Mouse (Mus musculus): ENCODE results near the gene Disp2. TPM values are rescaled to one million over a fixed set of nuclear protein-coding genes. Genes with fewer than 3 reads are reported as not detected.

The Disp2 gene
- polyA plus RNA-seq, 1 experiment from 2014 or later, result 71.6 TPM

- ATAC-seq (ENCODE audit: low FRiP score, low read depth), result no peak
- Histone ChIP-seq H3K27ac (replicated peaks) (no peak overlapping the region), H3K9ac (no peak overlapping the region), H3K4me2 (no peak overlapping the region), H3K4me3 (no peak overlapping the region), H3K4me1 (replicated peaks) (no peaks in the 10 kb centered on the region), H3K27me3 (no peaks in the 10 kb centered on the region), H3K9me3 (no peaks in the 10 kb centered on the region), H3K36me3 (no peaks in the 10 kb centered on the region)
- 93% methylated on average over 5 of the region's 5 CpGs for WGBS
These were observed 49.6 kb downstream of the Disp2 start for GRCm38 (mm10) chr2:118829096-118829495.

GRCm38 (mm10) chr2:118834061-118834460 lies 54.5 kb downstream of the Disp2 start:
- no peak overlapping the region for H3K9ac ChIP-seq
- ATAC-seq (ENCODE audit: low FRiP score, low read depth), result no peak
- no peaks in the 10 kb centered on the region for H3K4me1 ChIP-seq (replicated peaks)
- H3K4me2 ChIP-seq, result no peak overlapping the region
- H3K27ac ChIP-seq (replicated peaks), result no peak overlapping the region
- no peaks in the 10 kb centered on the region for H3K36me3 ChIP-seq
- H3K4me3 ChIP-seq, result no peak overlapping the region
- no peaks in the 10 kb centered on the region for H3K9me3 ChIP-seq
- H3K27me3 ChIP-seq, result no peaks in the 10 kb centered on the region
- 95% methylated on average over 6 of the region's 6 CpGs for WGBS

GRCm38 (mm10) chr2:118835115-118835514 lies 55.6 kb downstream of the Disp2 start:
- no peaks in the 10 kb centered on the region for H3K27me3 ChIP-seq
- no peaks in the 10 kb centered on the region for H3K36me3 ChIP-seq
- no peaks in the 10 kb centered on the region for H3K9me3 ChIP-seq
- ATAC-seq (ENCODE audit: low FRiP score, low read depth), result no peak
- no peak overlapping the region for H3K9ac ChIP-seq
- no peaks in the 10 kb centered on the region for H3K4me1 ChIP-seq (replicated peaks)
- 82% methylated on average over 6 of the region's 6 CpGs for WGBS
- no peak overlapping the region for H3K4me3 ChIP-seq
- H3K27ac ChIP-seq (replicated peaks), result no peak overlapping the region
- H3K4me2 ChIP-seq, result no peak overlapping the region

GRCm38 (mm10) chr2:118838330-118838729 lies 58.8 kb downstream of the Disp2 start:
- 63% methylated on average over 5 of the region's 5 CpGs for WGBS
- H3K9me3 ChIP-seq, result no peaks in the 10 kb centered on the region
- H3K4me3 ChIP-seq, result no peak overlapping the region
- no peak overlapping the region for H3K9ac ChIP-seq
- no peak overlapping the region for H3K4me2 ChIP-seq
- no peaks in the 10 kb centered on the region for H3K27me3 ChIP-seq
- H3K36me3 ChIP-seq, result no peaks in the 10 kb centered on the region
- ATAC-seq (ENCODE audit: low FRiP score, low read depth), result no peak
- no peak overlapping the region for H3K27ac ChIP-seq (replicated peaks)
- H3K4me1 ChIP-seq (replicated peaks), result no peaks in the 10 kb centered on the region

- no peak overlapping the region for H3K27ac ChIP-seq (replicated peaks)
- WGBS, result 77% methylated on average over 5 of the region's 5 CpGs
- no peak for ATAC-seq (ENCODE audit: low FRiP score, low read depth)
These were observed 61.7 kb downstream of the Disp2 start for GRCm38 (mm10) chr2:118841186-118841585.

GRCm38 (mm10) chr2:118841774-118842173 lies 62.3 kb downstream of the Disp2 start:
- Histone ChIP-seq H3K36me3 (no peaks in the 10 kb centered on the region), H3K27me3 (no peaks in the 10 kb centered on the region), H3K4me1 (replicated peaks) (no peaks in the 10 kb centered on the region), H3K4me2 (no peak overlapping the region), H3K27ac (replicated peaks) (no peak overlapping the region), H3K9ac (no peak overlapping the region), H3K9me3 (no peaks in the 10 kb centered on the region), H3K4me3 (no peak overlapping the region)
- ATAC-seq (ENCODE audit: low FRiP score, low read depth), result no peak
- 89% methylated on average over 4 of the region's 4 CpGs for WGBS

More at GRCm38 (mm10) chr2:118841186-118841585, 61.7 kb downstream of the Disp2 start:
- Histone ChIP-seq H3K4me1 (replicated peaks) (no peaks in the 10 kb centered on the region), H3K9me3 (no peaks in the 10 kb centered on the region), H3K9ac (no peak overlapping the region), H3K27me3 (no peaks in the 10 kb centered on the region), H3K4me2 (no peak overlapping the region), H3K4me3 (no peak overlapping the region), H3K36me3 (no peaks in the 10 kb centered on the region)

- no peak for ATAC-seq (ENCODE audit: low FRiP score, low read depth)
- H3K9ac ChIP-seq, result no peak overlapping the region
- WGBS, result 87% methylated on average over 3 of the region's 3 CpGs
- no peak overlapping the region for H3K4me3 ChIP-seq
- no peaks in the 10 kb centered on the region for H3K4me1 ChIP-seq (replicated peaks)
- H3K27me3 ChIP-seq, result no peaks in the 10 kb centered on the region
- H3K4me2 ChIP-seq, result no peak overlapping the region
- H3K36me3 ChIP-seq, result no peaks in the 10 kb centered on the region
- no peak overlapping the region for H3K27ac ChIP-seq (replicated peaks)
- no peaks in the 10 kb centered on the region for H3K9me3 ChIP-seq
These were observed 64.9 kb downstream of the Disp2 start for GRCm38 (mm10) chr2:118844427-118844826.

- WGBS, result 57% methylated on average over 7 of the region's 7 CpGs
- Histone ChIP-seq H3K27ac (replicated peaks) (no peak overlapping the region), H3K9ac (no peak overlapping the region), H3K36me3 (no peaks in the 10 kb centered on the region), H3K9me3 (no peaks in the 10 kb centered on the region), H3K4me3 (no peak overlapping the region), H3K4me2 (no peak overlapping the region), H3K27me3 (no peaks in the 10 kb centered on the region), H3K4me1 (replicated peaks) (no peaks in the 10 kb centered on the region)
- ATAC-seq (ENCODE audit: low FRiP score, low read depth), result no peak
These were observed 66.7 kb downstream of the Disp2 start for GRCm38 (mm10) chr2:118846246-118846645.

GRCm38 (mm10) chr2:118851756-118852155 lies 72.2 kb downstream of the Disp2 start:
- Histone ChIP-seq H3K4me1 (replicated peaks) (no peaks in the 10 kb centered on the region), H3K36me3 (no peaks in the 10 kb centered on the region), H3K4me3 (no peak overlapping the region), H3K9me3 (no peaks in the 10 kb centered on the region), H3K27me3 (no peaks in the 10 kb centered on the region), H3K9ac (no peak overlapping the region), H3K27ac (replicated peaks) (no peak overlapping the region), H3K4me2 (no peak overlapping the region)
- WGBS, result 31% methylated on average over 3 of the region's 3 CpGs
- no peak for ATAC-seq (ENCODE audit: low FRiP score, low read depth)

Other genes with a start within 250 kb of the Disp2 start
- 1.7 and 3.1 TPM in 2 replicates for gene Bmf, start 230.0 kb upstream of the Disp2 start, polyA plus RNA-seq (2015; fragmentation: Nextera tagmentation; extraction: Ambion mirVana)
- gene Bub1b, start 181.5 kb upstream of the Disp2 start, polyA plus RNA-seq (2015; fragmentation: Nextera tagmentation; extraction: Ambion mirVana), result 15.3 and 19.0 TPM in 2 replicates
- gene Pak6, start 116.4 kb upstream of the Disp2 start, polyA plus RNA-seq (2015; fragmentation: Nextera tagmentation; extraction: Ambion mirVana), result 46.9 and 48.6 TPM in 2 replicates
- 0.05 TPM in 1 of 2 replicates, not detected in the other for gene Ankrd63, start 75.8 kb upstream of the Disp2 start, polyA plus RNA-seq (2015; fragmentation: Nextera tagmentation; extraction: Ambion mirVana)
- 0.80 and 0.96 TPM in 2 replicates for gene Plcb2, start 51.3 kb upstream of the Disp2 start, polyA plus RNA-seq (2015; fragmentation: Nextera tagmentation; extraction: Ambion mirVana)
- 18.9 and 20.6 TPM in 2 replicates for gene Inafm2, start 34.0 kb upstream of the Disp2 start, polyA plus RNA-seq (2015; fragmentation: Nextera tagmentation; extraction: Ambion mirVana)
- 1.0 and 1.5 TPM in 2 replicates for gene Ccdc9b, start 17.1 kb upstream of the Disp2 start, polyA plus RNA-seq (2015; fragmentation: Nextera tagmentation; extraction: Ambion mirVana)
- gene Phgr1, start 7.0 kb upstream of the Disp2 start, polyA plus RNA-seq (2015; fragmentation: Nextera tagmentation; extraction: Ambion mirVana), result not detected in 2 replicates
- gene Knstrn, start 34.3 kb downstream of the Disp2 start, polyA plus RNA-seq (2015; fragmentation: Nextera tagmentation; extraction: Ambion mirVana), result 23.0 and 35.1 TPM in 2 replicates
- gene Ivd, start 82.2 kb downstream of the Disp2 start, polyA plus RNA-seq (2015; fragmentation: Nextera tagmentation; extraction: Ambion mirVana), result 45.4 and 51.8 TPM in 2 replicates
- gene Bahd1, start 120.7 kb downstream of the Disp2 start, polyA plus RNA-seq (2015; fragmentation: Nextera tagmentation; extraction: Ambion mirVana), result 8.0 and 8.9 TPM in 2 replicates
- gene Chst14, start 146.8 kb downstream of the Disp2 start, polyA plus RNA-seq (2015; fragmentation: Nextera tagmentation; extraction: Ambion mirVana), result 6.2 and 6.9 TPM in 2 replicates
- gene Ccdc32, start 249.7 kb downstream of the Disp2 start, polyA plus RNA-seq (2015; fragmentation: Nextera tagmentation; extraction: Ambion mirVana), result 37.0 and 39.0 TPM in 2 replicates

Measured in hindbrain, embryonic 15.5 days (tissue).